Mouse (Mus musculus) c-Kit-positive CD71-positive TER-119-positive erythroid progenitor cells, embryonic 14.5 days (primary cell): ENCODE data around the gene Echdc3.

ENCODE experiments used
- DNase-seq: peaks from one replicate; pipeline ENCODE4 v3.0.0-alpha.2; 2013; ENCODE audit warnings: low spot score

Gene Echdc3

DNA sequence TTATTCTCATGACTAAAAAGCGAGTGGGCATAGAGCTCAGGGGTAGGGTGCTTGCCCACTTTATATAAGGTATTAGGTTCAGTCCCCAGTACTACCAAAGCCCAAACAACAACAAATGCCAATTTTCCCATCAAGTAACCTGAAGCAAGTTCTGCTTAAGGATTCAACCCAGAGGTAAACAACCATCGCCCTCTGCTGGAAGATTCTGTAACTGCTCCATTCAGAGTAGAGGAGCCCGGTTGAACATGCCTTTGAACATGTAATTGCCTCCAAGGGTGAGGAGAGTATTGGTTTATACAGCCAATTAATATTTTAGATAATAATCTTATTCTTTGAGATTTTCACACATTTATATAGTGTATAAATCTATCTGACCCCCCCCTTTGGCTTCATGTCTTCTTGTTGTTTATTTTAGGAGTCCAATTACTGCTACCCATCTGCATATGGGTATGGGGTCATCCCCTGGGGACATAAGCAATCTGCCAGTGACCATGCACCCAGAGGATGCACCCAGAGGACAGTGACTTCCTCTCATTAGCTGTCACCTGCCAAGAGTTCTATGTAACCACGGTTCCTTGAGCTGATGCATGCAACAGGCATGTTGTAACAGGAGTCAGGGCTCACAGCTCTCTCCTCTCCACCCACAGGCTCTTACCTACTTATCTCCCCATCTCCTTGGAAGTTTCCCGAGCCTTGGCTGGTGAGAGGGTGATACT, 44.8 kb downstream of the Echdc3 start:
- peak; percentile 60 for DNase-seq

DNA sequence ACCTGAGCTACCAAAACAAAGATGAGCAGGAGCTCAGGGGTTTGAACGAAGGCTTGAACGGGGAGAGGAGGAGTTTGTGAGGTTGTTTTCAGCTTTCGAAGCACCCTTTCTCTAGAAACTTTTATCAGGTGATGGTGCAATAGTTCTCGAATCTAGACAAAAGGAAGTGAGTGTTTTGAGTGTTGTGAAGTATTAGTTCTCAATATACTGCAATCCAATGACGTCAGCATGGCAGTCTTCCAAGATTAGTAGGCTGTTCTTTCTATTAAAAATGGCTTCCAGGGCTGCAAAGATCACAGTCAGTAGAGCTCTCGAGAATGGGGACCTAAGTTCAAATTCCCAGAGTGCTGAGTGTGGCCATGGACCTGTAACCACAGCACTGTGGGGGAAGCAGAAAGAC, 47.1 kb downstream of the Echdc3 start:
- no peak for DNase-seq

- no peak for DNase-seq
Measured at GRCm38 (mm10) chr2:6164606-6165290, 48.1 kb downstream of the Echdc3 start.

GRCm38 (mm10) chr2:6162366-6163040, 50.3 kb downstream of the Echdc3 start:
- DNase-seq = no peak

- no peak for DNase-seq
Measured at GRCm38 (mm10) chr2:6159735-6160134, 53.1 kb downstream of the Echdc3 start.

DNA sequence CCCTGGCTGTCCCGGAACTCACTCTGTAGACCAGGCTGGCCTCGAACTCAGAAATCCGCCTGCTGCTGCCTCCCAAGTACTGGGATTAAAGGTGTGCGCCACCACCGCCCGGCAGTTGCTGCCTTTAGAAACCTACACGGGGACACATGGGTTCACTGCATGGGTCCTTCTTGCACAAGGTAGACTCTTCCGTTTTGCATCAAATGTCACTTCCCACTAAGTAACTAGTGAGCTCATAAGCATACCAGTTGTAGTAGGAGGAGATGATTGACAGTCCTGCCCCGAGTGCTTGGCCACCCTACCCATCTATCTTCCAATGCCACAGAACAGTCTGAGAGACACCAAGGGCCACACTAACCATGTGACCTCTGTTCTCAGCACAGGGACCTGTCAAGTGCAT, 53.6 kb downstream of the Echdc3 start:
- no peak for DNase-seq

DNA sequence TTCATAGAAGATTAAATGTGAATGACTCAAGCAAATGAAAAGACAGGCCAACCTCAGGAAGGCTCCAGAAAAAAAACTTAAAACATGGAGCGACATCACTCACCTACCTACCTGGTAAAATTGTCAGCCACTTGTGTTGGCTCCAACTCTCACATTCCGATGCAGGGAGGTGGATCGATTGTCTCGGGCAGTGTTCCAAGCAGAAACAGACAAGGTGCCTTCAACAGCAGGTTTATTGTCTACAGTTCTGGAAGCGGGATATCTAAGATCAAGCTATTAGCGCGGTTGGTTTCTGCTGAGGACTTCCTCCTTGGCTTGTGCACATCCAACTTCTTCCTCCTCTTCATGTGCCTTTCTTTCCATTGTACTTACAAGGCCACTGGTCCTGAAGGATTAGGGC, 55.2 kb downstream of the Echdc3 start:
- no peak for DNase-seq

DNA sequence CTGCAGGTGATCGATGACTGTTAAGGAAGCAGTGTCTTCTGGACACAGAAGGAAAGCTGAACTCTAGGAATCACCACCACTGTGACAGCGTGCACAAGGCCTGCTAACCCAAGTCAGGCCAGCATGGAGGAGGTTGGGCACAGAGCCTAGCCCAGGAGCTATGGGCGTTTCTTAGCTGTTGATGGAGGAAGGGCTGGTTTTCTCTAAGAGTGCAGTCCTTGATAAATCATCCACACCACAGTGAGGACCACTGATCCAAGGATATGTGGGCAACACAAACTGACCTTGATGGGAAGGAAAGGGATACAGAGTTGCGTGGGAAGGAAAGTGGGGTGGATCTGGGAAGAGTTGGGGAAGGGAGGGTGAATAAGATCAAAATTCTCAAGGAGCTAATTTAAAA, 55.6 kb downstream of the Echdc3 start:
- no peak for DNase-seq

GRCm38 (mm10) chr2:6149801-6150200, 63.0 kb downstream of the Echdc3 start:
- DNase-seq = no peak

DNA sequence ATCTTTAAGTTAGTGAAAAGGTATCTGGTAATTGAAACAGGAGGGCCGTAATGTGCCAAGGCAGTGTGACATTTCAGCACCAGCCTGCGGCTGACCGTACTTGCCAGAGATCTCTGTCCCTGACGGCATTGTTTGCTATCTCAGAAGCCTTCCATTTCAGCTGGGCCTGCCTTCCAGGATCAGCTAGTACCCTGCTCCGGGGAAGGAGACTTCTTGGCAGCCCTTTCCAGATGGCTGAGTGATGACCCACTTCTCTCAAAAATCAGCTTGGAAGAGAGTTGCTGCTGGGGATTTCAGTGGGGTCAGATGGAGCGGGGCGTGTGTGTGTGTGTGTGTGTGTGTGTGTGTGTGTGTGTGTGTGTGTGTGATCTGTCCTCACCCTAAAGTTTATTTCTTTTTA, 65.9 kb downstream of the Echdc3 start:
- no peak for DNase-seq

DNA sequence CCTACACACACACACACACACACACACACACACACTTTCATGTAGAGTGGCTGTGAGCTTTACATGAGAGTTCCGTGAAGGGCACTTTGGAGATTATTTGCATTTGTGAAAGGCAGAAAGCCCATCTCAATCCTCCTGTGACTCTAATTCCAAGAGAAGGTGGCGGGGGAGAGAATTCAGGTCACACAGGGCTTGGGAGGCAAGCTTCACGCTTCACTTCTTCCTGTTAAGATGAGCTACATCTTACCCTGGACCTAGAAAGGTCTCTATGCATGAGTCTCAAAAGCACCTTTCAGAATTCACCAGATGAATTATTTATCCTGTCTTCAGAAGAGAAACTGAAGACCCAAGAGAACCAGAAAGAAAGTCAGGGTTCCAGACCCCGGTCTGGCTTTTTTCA, 66.6 kb downstream of the Echdc3 start:
- DNase-seq = no peak

GRCm38 (mm10) chr2:6145611-6146010, 67.2 kb downstream of the Echdc3 start:
- DNase-seq = no peak

GRCm38 (mm10) chr2:6142915-6143654, 69.7 kb downstream of the Echdc3 start:
- DNase-seq = no peak

DNA sequence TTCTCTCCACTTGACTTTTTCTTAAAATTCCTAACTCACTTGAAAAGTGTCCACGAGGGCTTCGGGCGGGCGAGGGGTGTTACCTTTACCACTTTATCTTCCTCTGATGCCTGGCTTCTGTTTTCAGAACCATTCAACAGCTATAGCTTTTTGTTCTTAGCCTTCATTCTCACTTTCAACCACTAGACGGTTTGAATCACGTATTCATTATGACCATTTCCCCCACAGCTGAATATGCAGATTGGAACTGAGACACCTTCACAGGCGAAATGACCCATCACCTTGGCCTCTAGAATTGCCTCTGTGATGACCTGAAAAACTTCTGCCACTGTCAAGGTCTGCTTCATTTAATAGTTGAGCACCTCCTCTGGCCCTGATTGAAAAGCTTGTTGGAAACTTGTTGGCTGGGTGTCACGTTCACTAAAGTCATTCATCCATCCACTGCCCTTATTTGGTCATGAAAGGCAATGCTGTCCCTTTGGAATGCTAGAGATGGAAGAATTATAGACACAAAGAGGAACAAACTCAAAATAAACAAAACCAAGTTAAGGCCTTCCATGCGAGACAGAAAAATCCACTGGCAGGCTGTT, 72.2 kb downstream of the Echdc3 start:
- DNase-seq = no peak
